Mouse (Mus musculus) heart, postnatal 10 days (tissue): ENCODE measurements around the gene Olfr767. TPM values are rescaled to one million over a fixed set of nuclear protein-coding genes. Genes with fewer than 3 reads are reported as not detected.
"Not testable (repeated sequence)": the region's sequence is repeated elsewhere in the genome, so short reads cannot be mapped to it uniquely, and the experiment has no call there.

Source experiments
- DNase-seq, 2 experiments: peaks; one replicate each; pipeline ENCODE4 v3.0.0; 2021
- intact Hi-C: fragments of 180-260 bp; cut with DNase I; formaldehyde crosslinking; loops from one replicate; pipeline ENCODE4 v1.15.1; 2025
- total RNA-seq, 2 experiments: library from RNA; stranded (reverse); gene quantifications; 2 replicates each; pipeline ENCODE4 v1.2.3; 2021

Olfr767 gene
- total RNA-seq: not detected

DNA sequence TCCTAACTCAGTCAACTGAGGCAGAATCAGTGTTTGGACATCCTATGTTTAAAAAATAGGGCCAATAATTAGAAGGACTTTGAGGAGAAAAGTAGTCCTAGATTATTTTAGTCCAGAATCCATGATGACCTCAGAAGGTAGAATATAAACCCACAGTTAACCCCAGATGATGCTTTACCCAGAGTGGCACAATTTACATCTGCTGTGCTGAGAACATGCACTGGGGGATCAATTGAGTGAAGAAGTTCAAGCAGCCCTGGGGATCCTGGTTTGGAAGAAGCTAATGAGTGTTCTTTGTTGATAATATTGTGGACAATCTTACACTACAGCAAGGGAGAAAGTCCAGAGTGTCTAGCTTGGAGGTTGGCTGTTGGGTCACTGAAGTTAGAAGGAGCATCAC is at the start of gene Olfr767:
TSS of gene Olfr767 (minus strand) at position 101 of the 400 bp plus-strand sequence.
- DNase-seq, intact Hi-C loops: not testable (repeated sequence)

- intact Hi-C loops: no loop called here
- DNase-seq: no peak
These were observed 35.1 kb upstream of the Olfr767 start, which contains the start of gene Olfr769 for GRCm38 (mm10) chr10:129117761-129118160. Gene Olfr769, minus strand, starts transcription at chr10:129117861.

GRCm38 (mm10) chr10:129115146-129115545 is 32.4 kb upstream of the Olfr767 start:
- intact Hi-C loops: no loop called here
- DNase-seq: no peak

DNA sequence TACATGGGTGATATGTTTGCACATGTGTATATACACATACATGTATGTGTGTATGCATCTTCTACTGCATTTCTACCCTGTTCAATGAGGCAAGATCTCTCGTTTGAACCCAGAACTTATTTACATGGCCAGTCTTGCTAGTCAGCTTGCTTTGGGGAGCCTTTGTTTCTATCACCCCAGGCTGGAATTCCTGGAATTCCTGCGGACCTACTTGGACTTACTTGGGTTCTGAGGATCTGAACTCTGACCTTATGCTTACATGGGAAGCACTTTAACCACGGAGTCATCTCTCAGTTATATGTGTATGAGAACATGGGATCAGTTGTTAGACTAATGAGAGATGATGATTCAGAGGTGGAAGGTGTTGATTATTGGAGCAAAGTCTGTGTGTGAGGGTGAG is 18.5 kb upstream of the Olfr767 start:
- DNase-seq: no peak
- intact Hi-C loops: no loop called here

- intact Hi-C loops: no loop called here
- no peak for DNase-seq
These were observed 16.6 kb upstream of the Olfr767 start, which contains the start of gene Olfr768 for GRCm38 (mm10) chr10:129099275-129099674. Gene Olfr768, minus strand, starts transcription at chr10:129099375.

DNA sequence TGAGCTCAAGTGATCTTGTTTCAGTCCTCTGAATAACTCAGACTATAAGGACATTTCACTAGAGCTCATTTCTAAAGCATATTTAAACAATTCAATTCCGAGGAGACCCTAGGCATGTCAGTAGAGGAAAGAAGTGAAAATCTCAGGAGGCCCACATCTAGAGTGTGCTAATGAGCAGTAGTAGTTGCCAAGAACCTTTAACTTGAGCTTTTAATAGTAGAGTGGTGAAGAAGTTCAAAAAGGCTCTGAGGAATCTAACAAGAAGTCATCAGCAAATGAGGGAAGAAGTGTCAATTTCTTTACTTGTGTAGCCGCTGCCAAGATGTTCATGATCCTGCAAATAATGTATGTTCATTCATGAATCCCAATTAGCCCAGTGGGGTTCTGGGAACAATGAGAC is 13.8 kb downstream of the Olfr767 start, which contains the start of gene Olfr766-ps1:
TSS of gene Olfr766-ps1 (minus strand) at position 101 of the 400 bp plus-strand sequence.
- DNase-seq: no peak
- intact Hi-C loops: no loop called here

- intact Hi-C loops: not testable (repeated sequence)
These were observed 32.8 kb downstream of the Olfr767 start, which contains the start of gene Olfr765 for GRCm38 (mm10) chr10:129049898-129050297. Gene Olfr765, minus strand, starts transcription at chr10:129049998.

DNA sequence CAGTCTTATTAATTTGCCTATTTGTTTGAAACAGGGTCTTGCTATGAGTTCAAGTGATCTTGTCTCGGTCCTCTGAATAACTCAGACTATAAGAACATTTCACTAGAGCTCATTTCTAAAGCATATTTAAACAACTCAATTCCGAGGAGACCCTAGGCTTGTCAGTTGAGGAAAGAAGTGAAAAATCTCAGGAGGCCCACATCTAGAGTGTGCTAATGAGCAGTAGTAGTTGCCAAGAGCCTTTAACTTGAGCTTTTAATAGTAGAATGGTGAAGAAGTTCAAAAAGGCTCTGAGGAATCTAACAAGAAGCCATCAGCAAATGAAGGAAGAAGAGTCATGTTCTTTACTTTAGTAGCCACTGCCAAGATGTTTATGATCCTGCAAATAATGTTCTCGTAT is 42.9 kb downstream of the Olfr767 start, which contains the start of gene Olfr764-ps1:
TSS of gene Olfr764-ps1 (minus strand) at position 101 of the 400 bp plus-strand sequence.
- intact Hi-C loops: no loop called here
- no peak for DNase-seq

More at GRCm38 (mm10) chr10:129049898-129050297, 32.8 kb downstream of the Olfr767 start, which contains the start of gene Olfr765:
- DNase-seq: not testable (repeated sequence)

GRCm38 (mm10) chr10:129028343-129028742 is 54.4 kb downstream of the Olfr767 start:
- intact Hi-C loops: loop anchor here (5.0 kb wide), 1 partner anchor 1064 kb away; no protein-coding TSS in a partner anchor
- DNase-seq: no peak

DNA sequence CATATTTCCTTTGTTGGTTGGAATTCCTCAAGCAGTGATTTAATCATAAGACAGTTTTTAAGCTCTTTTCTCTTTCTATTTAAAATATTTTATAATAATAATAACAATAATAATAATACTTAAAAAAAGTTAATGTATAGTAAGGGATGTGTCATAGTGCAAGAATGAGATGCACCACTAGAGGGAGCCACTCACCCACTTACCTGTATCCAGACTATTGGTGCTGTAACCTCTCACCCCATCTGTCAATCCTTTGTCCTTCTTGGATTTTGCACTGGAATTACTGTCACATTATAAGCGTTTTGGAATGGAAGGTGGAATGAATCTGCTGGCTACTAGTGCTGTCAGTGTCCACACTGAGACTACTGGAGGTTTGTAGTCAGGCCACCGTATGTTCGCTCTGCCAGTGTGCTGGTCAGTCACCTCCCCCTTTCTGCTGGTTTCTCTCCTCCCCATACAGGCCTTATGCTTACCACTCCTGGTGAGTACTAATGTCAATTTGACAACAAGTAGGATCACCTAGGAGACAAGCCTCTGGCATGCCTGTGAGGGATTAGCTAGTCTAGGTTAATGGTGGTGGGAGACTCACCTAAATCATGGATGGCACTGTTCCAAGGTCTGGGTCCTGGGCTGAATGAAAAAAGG is 56.6 kb downstream of the Olfr767 start:
- intact Hi-C loops: loop anchor here (5.0 kb wide), 1 partner anchor 1066 kb away; no protein-coding TSS in a partner anchor
- DNase-seq: peak in 1 of 2 experiments; percentile 25

Other genes starting within 250 kb of the Olfr767 start
- 1 to 10 TPM; 3.1 to 4.0 TPM for gene Gdf11, start 191.2 kb downstream of the Olfr767 start, total RNA-seq
- gene Cd63, start 181.9 kb downstream of the Olfr767 start, total RNA-seq: 100 to 1,000 TPM; 203 to 239 TPM
- gene Rdh5, start 160.0 kb downstream of the Olfr767 start, total RNA-seq: 1 to 10 TPM; 5.9 to 9.7 TPM
- gene Bloc1s1, start 158.9 kb downstream of the Olfr767 start, total RNA-seq: 100 to 1,000 TPM; 188 to 198 TPM
- 100 to 1,000 TPM; 125 to 136 TPM for gene Itga7, start 149.1 kb downstream of the Olfr767 start, total RNA-seq
- gene Mettl7b, start 121.9 kb downstream of the Olfr767 start, total RNA-seq: not detected
- not detected for gene Olfr9, start 93.5 kb downstream of the Olfr767 start, total RNA-seq
- gene Olfr763, start 72.1 kb downstream of the Olfr767 start, total RNA-seq: not detected
- not detected for gene Olfr764-ps1, start 43.0 kb downstream of the Olfr767 start, total RNA-seq
- gene Olfr765, start 32.9 kb downstream of the Olfr767 start, total RNA-seq: not detected
- gene Olfr766-ps1, start 13.9 kb downstream of the Olfr767 start, total RNA-seq: not detected
- gene Olfr768, start 16.5 kb upstream of the Olfr767 start, total RNA-seq: not detected
- not detected for gene Olfr769, start 35.0 kb upstream of the Olfr767 start, total RNA-seq
- not detected for gene Olfr770, start 56.1 kb upstream of the Olfr767 start, total RNA-seq
- gene Olfr771, start 81.8 kb upstream of the Olfr767 start, total RNA-seq: not detected
- not detected for gene Olfr772, start 95.0 kb upstream of the Olfr767 start, total RNA-seq
- gene Olfr773, start 104.5 kb upstream of the Olfr767 start, total RNA-seq: not detected
- gene Olfr774, start 153.3 kb upstream of the Olfr767 start, total RNA-seq: not detected
- not detected for gene Olfr775, start 165.5 kb upstream of the Olfr767 start, total RNA-seq
- gene Olfr776, start 176.2 kb upstream of the Olfr767 start, total RNA-seq: not detected
- gene Olfr777, start 188.6 kb upstream of the Olfr767 start, total RNA-seq: not detected
- gene Olfr780, start 235.2 kb upstream of the Olfr767 start, total RNA-seq: not detected
- gene Olfr781, start 245.9 kb upstream of the Olfr767 start, total RNA-seq: not detected